Mouse (Mus musculus): Measurements from ENCODE around the gene Hes7.

Gene Hes7

DNA sequence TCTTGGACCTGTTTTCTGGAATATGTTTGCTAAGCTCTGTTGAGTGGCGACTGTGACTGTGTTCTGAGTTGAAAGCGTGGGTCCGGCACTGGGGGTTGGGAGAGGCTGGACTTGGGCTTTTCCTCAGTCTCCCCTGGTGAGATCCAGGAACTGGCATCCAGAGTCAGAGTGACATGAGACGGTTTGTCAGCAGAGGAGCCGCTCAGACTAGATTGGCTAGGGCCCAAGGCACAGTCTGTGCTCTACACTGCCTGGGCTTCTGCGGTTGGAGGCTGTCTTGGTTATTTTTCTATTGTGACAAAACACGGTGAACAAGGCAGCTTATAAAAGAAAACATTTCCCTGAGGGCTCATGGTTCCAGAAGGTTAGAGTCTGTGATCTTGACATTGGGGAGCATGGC is 27.3 kb downstream of the Hes7 start:
- no peak for DNase-seq (ENCODE audit: low read depth, low spot score)

GRCm38 (mm10) chr11:69148451-69148960 is 28.3 kb downstream of the Hes7 start:
- no peak for DNase-seq (ENCODE audit: low read depth, low spot score)

DNA sequence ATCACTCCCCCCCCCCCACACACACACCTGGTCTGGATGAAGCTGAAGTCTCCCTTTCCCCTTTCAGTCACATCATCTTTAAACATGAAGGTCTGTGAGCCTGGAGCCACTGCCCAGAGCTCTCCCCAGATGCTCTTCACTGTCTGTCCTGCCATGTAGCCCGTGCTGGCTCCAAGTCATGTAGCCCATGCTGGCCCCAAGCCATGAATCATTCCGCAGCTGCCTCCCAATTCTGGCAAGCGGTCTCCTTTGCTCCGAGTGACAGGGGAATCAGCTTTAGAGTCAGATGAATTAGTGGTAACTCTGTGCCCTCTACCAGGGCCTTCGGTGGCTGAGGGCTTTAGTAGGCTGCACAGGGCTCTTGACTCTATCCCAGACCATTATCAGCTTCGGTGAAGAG is 29.5 kb downstream of the Hes7 start:
- DNase-seq (ENCODE audit: low read depth, low spot score): no peak

DNA sequence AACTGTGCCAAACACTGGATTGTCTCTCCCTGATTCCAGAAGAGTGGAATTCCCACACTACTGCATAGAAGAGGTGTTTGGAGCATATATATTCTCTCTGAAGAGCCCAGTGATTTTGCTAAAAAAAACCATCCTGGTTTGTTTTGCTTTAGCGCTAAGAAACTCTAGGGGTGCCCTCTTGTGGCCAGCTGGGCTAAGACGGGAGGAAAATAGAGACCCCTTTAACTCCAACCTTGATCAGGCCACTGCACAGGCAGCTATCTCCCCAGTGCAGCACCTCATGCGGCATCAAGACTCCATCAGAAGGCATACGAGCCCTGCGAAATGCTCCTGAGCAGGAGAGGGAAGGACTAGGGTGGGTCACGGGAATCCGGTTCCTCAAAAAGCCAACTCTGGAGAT is 30.2 kb downstream of the Hes7 start:
- peak; percentile 18 for DNase-seq (ENCODE audit: low read depth, low spot score)

DNA sequence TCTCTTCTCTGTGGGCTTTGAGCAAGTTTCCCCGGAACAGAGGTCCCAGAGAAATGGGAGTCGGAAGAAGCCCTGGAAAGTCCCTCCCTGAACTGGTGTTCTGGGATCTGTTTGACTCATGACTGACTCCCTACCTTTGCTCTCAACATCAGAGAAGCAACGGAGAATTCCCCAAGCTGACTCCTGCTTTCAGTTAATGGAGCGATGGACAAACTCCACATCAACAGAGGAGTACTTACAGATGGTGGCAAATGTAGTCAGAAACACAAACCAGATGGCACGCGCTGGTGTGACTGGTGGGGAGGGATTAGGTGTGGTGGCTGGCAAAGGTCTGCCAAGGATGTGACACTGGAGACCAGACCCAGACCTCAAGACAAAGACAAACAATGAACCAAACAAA is 30.8 kb downstream of the Hes7 start:
- DNase-seq (ENCODE audit: low read depth, low spot score): no peak

DNA sequence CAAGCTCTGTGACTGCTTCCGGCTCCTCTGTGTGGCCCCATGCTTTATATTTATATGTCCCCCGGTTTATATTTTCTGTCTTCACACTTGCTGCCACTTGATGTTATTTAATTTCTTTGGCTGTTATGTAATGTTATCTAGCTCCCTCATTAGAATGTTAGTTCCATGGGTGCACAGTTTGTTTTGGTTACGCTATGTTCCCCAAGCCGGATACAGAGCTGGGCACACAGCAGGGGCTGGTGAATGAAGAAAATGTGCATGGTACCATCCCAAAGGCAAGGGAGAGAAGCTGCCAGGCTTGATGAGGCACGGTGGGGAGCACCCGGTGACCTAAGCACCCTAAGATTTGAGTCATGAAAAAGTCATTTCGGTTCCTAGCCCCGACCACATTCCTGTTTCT is 33.6 kb downstream of the Hes7 start:
- DNase-seq (ENCODE audit: low read depth, low spot score): no peak

DNA sequence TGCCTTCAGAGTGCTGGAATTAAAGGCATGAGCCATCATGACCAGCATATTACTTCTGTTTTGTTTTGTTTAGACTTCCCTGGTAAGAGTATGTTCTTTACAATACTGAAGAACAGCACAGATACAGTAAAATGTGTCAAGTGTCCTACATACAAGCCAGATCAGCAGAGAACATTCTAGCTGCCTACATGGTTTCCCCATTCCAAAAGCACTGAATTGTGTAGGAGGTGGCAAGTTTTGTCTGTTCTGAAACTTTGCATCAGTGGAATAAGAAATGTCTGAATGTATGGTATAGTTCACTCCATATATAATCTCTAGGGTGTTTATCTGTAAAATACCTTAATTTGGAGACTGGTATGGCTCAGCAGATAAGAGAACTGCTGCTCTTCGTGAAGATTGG is 35.1 kb downstream of the Hes7 start:
- DNase-seq (ENCODE audit: low read depth, low spot score): no peak

- DNase-seq (ENCODE audit: low read depth, low spot score): no peak
Measured at GRCm38 (mm10) chr11:69156800-69157199, 36.6 kb downstream of the Hes7 start, which contains the start of gene Alox12b. Gene Alox12b, plus strand, starts transcription at chr11:69156989.

GRCm38 (mm10) chr11:69169313-69169712 is 49.1 kb downstream of the Hes7 start:
- DNase-seq (ENCODE audit: low read depth, low spot score): no peak

DNA sequence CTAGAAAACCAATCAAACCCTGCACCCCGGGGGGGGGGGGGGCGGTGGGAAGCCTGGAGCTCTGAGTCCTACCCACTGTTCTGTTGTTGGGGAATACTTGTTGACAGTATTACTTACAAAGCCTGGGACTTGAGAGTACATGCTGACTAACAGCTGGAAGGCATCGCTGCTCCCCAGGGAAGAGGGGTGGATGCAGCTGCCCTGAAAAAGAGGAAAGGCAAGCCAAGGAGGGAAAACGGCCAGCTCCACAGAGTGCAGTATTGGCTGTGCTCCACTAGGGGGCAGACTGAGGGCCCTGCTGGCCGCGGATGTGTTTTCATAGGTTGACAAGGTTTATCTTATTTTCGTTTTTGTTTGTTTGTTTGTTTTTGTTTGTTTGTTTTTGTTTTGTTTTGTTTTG is 51.4 kb downstream of the Hes7 start:
- DNase-seq (ENCODE audit: low read depth, low spot score): peak; percentile 18

DNA sequence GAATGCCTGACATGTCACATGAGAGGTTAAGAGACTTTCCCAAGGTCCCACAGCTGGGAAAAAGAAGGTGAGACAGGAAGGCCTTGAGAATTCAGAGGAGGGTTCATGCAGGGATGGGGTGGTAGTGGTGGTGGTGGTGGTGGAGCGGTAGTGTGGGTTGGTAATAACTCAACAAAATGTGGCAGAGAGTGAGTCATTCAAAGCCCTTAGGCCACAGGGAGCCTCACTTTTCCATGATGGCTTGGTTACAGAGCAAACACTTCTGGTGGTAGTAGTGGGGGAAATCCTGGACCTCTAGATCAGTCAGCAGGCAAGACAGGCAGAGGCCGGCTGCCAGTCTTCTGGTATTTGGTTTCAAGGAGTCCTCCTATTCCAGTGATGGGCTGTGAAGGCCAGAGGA is 52.4 kb downstream of the Hes7 start:
- DNase-seq (ENCODE audit: low read depth, low spot score): no peak

Data from retina, adult 2 months (tissue).